8 mouse cellular contexts compared by ENCODE assay signal in the genomic region with DNA sequence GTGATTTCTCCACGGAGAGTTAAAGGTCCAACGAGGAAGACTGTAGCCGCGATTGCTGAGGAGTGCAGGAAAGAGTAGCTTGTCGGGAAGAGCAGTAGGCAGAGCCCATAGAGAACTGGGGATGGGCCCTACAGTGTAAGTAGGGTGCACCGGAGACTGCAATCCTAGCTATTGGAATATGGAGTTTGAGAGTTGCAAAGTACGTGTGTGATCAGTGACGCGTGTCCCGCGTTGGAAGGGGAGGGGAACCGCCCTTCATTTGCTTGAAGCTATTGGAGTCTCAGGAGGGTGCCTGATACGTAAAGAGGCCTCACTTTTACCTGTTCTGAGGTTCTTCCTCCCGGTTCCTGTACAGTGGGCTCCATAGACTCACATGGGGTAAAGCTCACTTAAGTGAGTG. TPM values are rescaled to one million over a fixed set of nuclear protein-coding genes. Genes with fewer than 3 reads are reported as not detected.
A peak's percentile ranks its signal among the peaks of the same experiment; 100 is the strongest.
DNase-seq lines count a peak whose midpoint lies in the region; ATAC-seq and TF ChIP-seq lines count a peak whose summit lies in the region.

No protein-coding gene starts in this region.

- no peak; the same call in 1 of the 2 replicates for ATAC-seq in liver, embryonic 16.5 days (ENCODE audit: low read depth)

- intact Hi-C loops in left cerebral cortex, postnatal 36 days (cut with DNase I): loop anchor here (2.0 kb wide), 1 partner anchor 41 kb away; a partner anchor contains a TSS

- H3K9ac ChIP-seq in liver, embryonic 16.5 days (ENCODE audit: low read depth, low read length): peak overlapping the region; percentile 93

- DNase-seq in heart, embryonic 10.5 days (ENCODE audit: low spot score): no peak
- DNase-seq in heart, adult 18-20 months: no peak
- DNase-seq in hindbrain, embryonic 10.5 days (ENCODE audit: low spot score): no peak
- no peak for DNase-seq in right cerebral cortex, adult 18-20 months
- DNase-seq in adrenal gland, adult 2 months: no peak
- no peak for DNase-seq in left cerebral cortex, postnatal 36 days (ENCODE audit: low spot score in 2 of 2)

- H3K4me2 ChIP-seq in liver, embryonic 16.5 days (ENCODE audit: low read depth, low read length): peak overlapping the region; percentile 98

- peaks cover 24% of the 10 kb centered on the region for H3K4me1 ChIP-seq in heart, embryonic 10.5 days
- H3K4me1 ChIP-seq in E14TG2a.4 (replicated peaks; ENCODE audit: low read depth, low read length): peaks cover 33% of the 10 kb centered on the region
- peaks cover 28% of the 10 kb centered on the region for H3K4me1 ChIP-seq in hindbrain, embryonic 10.5 days (replicated peaks)
- peaks cover 24% of the 10 kb centered on the region for H3K4me1 ChIP-seq in liver, embryonic 16.5 days (ENCODE audit: control insufficient read depth, low read depth, low read length)

- H3K27ac ChIP-seq in heart, embryonic 10.5 days: 0 out of 2 replicates have a peak overlapping the region, but pooled peaks have one; percentile 91
- peak overlapping the region; percentile 93; the same call in 1 of the 2 replicates for H3K27ac ChIP-seq in hindbrain, embryonic 10.5 days
- peak overlapping the region; percentile 33; the same call in 1 of the 2 replicates for H3K27ac ChIP-seq in liver, embryonic 16.5 days (ENCODE audit: low read length)

- peak overlapping the region; percentile 87 for H3K4me3 ChIP-seq in heart, embryonic 10.5 days
- H3K4me3 ChIP-seq in E14TG2a.4 (replicated peaks; ENCODE audit: low read length): peak overlapping the region; percentile 99
- peak overlapping the region; percentile 93 for H3K4me3 ChIP-seq in hindbrain, embryonic 10.5 days
- peak overlapping the region; percentile 90 for H3K4me3 ChIP-seq in liver, embryonic 16.5 days (ENCODE audit: low read depth, low read length)

- H3K27me3 ChIP-seq in heart, embryonic 10.5 days (ENCODE audit: insufficient read depth, poor library complexity, severe bottlenecking): peaks cover 15% of the 10 kb centered on the region; the same call in 1 of the 2 replicates
- H3K27me3 ChIP-seq in E14TG2a.4 (ENCODE audit: insufficient read depth, low read length): peaks cover 24% of the 10 kb centered on the region
- H3K27me3 ChIP-seq in hindbrain, embryonic 10.5 days (ENCODE audit: insufficient read depth, poor library complexity, severe bottlenecking): peaks cover 23% of the 10 kb centered on the region
- no peaks in the 10 kb centered on the region for H3K27me3 ChIP-seq in liver, embryonic 16.5 days (ENCODE audit: control insufficient read depth, insufficient read depth, low read depth, low read length)

- no peaks in the 10 kb centered on the region for H3K9me3 ChIP-seq in heart, embryonic 10.5 days
- H3K9me3 ChIP-seq in E14TG2a.4 (ENCODE audit: low read length): no peaks in the 10 kb centered on the region
- H3K9me3 ChIP-seq in hindbrain, embryonic 10.5 days: no peaks in the 10 kb centered on the region
- H3K9me3 ChIP-seq in liver, embryonic 16.5 days (replicated peaks; ENCODE audit: control insufficient read depth, low read length): no peaks in the 10 kb centered on the region

- H3K36me3 ChIP-seq in heart, embryonic 10.5 days: peaks cover 21% of the 10 kb centered on the region
- H3K36me3 ChIP-seq in E14TG2a.4 (ENCODE audit: insufficient read depth, low read length): peaks cover 36% of the 10 kb centered on the region
- H3K36me3 ChIP-seq in hindbrain, embryonic 10.5 days: peaks cover 26% of the 10 kb centered on the region
- no peaks in the 10 kb centered on the region for H3K36me3 ChIP-seq in liver, embryonic 16.5 days (ENCODE audit: control insufficient read depth, insufficient read depth)

- no peak for TF ChIP-seq CTCF in E14TG2a.4 (conservative IDR thresholded peaks at IDR 0.05; ENCODE audit: low read length)

- 29% methylated on average over 14 of the region's 14 CpGs for WGBS in heart, embryonic 10.5 days
- 22% methylated on average over 14 of the region's 14 CpGs for WGBS in hindbrain, embryonic 10.5 days
- 19% methylated on average over 14 of the region's 14 CpGs for WGBS in liver, embryonic 16.5 days (ENCODE audit: insufficient replicate concordance)

RNA-seq across cellular contexts. Expression of a gene that starts 1.2 kb away (rescaled TPM):
- 60.1 and 72.5 TPM in 2 replicates for polyA plus RNA-seq in heart, embryonic 10.5 days (2016; fragmentation: Nextera tagmentation; extraction: Ambion mirVana)
- 10 to 100 TPM; 55.9 to 57.5 TPM for total RNA-seq in heart, adult 18-20 months (2021)
- 104 and 105 TPM in 2 replicates for polyA plus RNA-seq in hindbrain, embryonic 10.5 days (2016; fragmentation: Nextera tagmentation; extraction: Ambion mirVana)
- polyA plus RNA-seq in liver, embryonic 16.5 days (2015; fragmentation: Nextera tagmentation; extraction: Ambion mirVana): 58.1 and 74.1 TPM in 2 replicates
- 10 to 100 TPM; 59.7 to 61.3 TPM for total RNA-seq in adrenal gland, adult 2 months (2021)
- 131 and 157 TPM in 2 replicates for polyA plus RNA-seq in adrenal gland, adult 2 months (2012; rRNA removed)
- total RNA-seq in left cerebral cortex, postnatal 36 days (2021): 10 to 100 TPM; 24.9 to 32.3 TPM

RNA-seq across cellular contexts. Expression of a gene that starts 1.2 kb away (rescaled TPM):
- polyA plus RNA-seq in heart, embryonic 10.5 days (2016; fragmentation: Nextera tagmentation; extraction: Ambion mirVana): 12.7 and 13.9 TPM in 2 replicates
- total RNA-seq in heart, adult 18-20 months (2021): 1 to 10 TPM; 5.0 to 5.8 TPM
- polyA plus RNA-seq in hindbrain, embryonic 10.5 days (2016; fragmentation: Nextera tagmentation; extraction: Ambion mirVana): 15.0 and 16.3 TPM in 2 replicates
- 14.1 and 14.4 TPM in 2 replicates for polyA plus RNA-seq in liver, embryonic 16.5 days (2015; fragmentation: Nextera tagmentation; extraction: Ambion mirVana)
- total RNA-seq in adrenal gland, adult 2 months (2021): 1 to 10 TPM; 9.2 to 9.5 TPM
- 28.2 and 30.1 TPM in 2 replicates for polyA plus RNA-seq in adrenal gland, adult 2 months (2012; rRNA removed)
- total RNA-seq in left cerebral cortex, postnatal 36 days (2021): 10 to 100 TPM; 11.1 to 13.4 TPM

RNA-seq across cellular contexts. Expression of a gene that starts 40.7 kb away (rescaled TPM):
- 115 and 161 TPM in 2 replicates for polyA plus RNA-seq in heart, embryonic 10.5 days (2016; fragmentation: Nextera tagmentation; extraction: Ambion mirVana)
- total RNA-seq in heart, adult 18-20 months (2021): 10 to 100 TPM; 26.0 to 30.7 TPM
- 148 and 158 TPM in 2 replicates for polyA plus RNA-seq in hindbrain, embryonic 10.5 days (2016; fragmentation: Nextera tagmentation; extraction: Ambion mirVana)
- polyA plus RNA-seq in liver, embryonic 16.5 days (2015; fragmentation: Nextera tagmentation; extraction: Ambion mirVana): 62.5 and 65.7 TPM in 2 replicates
- 10 to 100 TPM; 54.1 to 70.6 TPM for total RNA-seq in adrenal gland, adult 2 months (2021)
- 13.8 and 18.3 TPM in 2 replicates for polyA plus RNA-seq in adrenal gland, adult 2 months (2012; rRNA removed)
- 10 to 100 TPM; 43.8 to 45.3 TPM for total RNA-seq in left cerebral cortex, postnatal 36 days (2021)

RNA-seq across cellular contexts. Expression of a gene that starts 40.7 kb away (rescaled TPM):
- 37.9 and 56.6 TPM in 2 replicates for polyA plus RNA-seq in heart, embryonic 10.5 days (2016; fragmentation: Nextera tagmentation; extraction: Ambion mirVana)
- total RNA-seq in heart, adult 18-20 months (2021): 10 to 100 TPM; 47.8 to 52.4 TPM
- polyA plus RNA-seq in hindbrain, embryonic 10.5 days (2016; fragmentation: Nextera tagmentation; extraction: Ambion mirVana): 34.9 and 38.3 TPM in 2 replicates
- polyA plus RNA-seq in liver, embryonic 16.5 days (2015; fragmentation: Nextera tagmentation; extraction: Ambion mirVana): 12.8 and 13.2 TPM in 2 replicates
- 10 to 100 TPM; 50.3 to 61.3 TPM for total RNA-seq in adrenal gland, adult 2 months (2021)
- 42.1 and 53.3 TPM in 2 replicates for polyA plus RNA-seq in adrenal gland, adult 2 months (2012; rRNA removed)
- 10 to 100 TPM; 85.9 to 87.9 TPM for total RNA-seq in left cerebral cortex, postnatal 36 days (2021)

RNA-seq across cellular contexts. Expression of a gene that starts 40.7 kb away (rescaled TPM):
- polyA plus RNA-seq in heart, embryonic 10.5 days (2016; fragmentation: Nextera tagmentation; extraction: Ambion mirVana): 61.1 and 75.4 TPM in 2 replicates
- total RNA-seq in heart, adult 18-20 months (2021): 100 to 1,000 TPM in 1 of 2 experiments, 10 to 100 TPM in 1; 93.4 to 104 TPM
- 60.7 and 64.3 TPM in 2 replicates for polyA plus RNA-seq in hindbrain, embryonic 10.5 days (2016; fragmentation: Nextera tagmentation; extraction: Ambion mirVana)
- 35.0 and 42.9 TPM in 2 replicates for polyA plus RNA-seq in liver, embryonic 16.5 days (2015; fragmentation: Nextera tagmentation; extraction: Ambion mirVana)
- 100 to 1,000 TPM; 123 to 184 TPM for total RNA-seq in adrenal gland, adult 2 months (2021)
- 174 and 180 TPM in 2 replicates for polyA plus RNA-seq in adrenal gland, adult 2 months (2012; rRNA removed)
- total RNA-seq in left cerebral cortex, postnatal 36 days (2021): 100 to 1,000 TPM; 155 to 199 TPM

Comparison
In these comparisons a context has a peak if more than half of its experiments do, and no peak if none do; other contexts are left out.
1. H3K27ac ChIP-seq: peak in every context shown above with its lines; median percentile 93 in hindbrain, embryonic 10.5 days; 91 in heart, embryonic 10.5 days; 33 in liver, embryonic 16.5 days.